Mouse (Mus musculus): ENCODE measurements around the gene Gm21972. TPM values are rescaled to one million over a fixed set of nuclear protein-coding genes. Genes with fewer than 3 reads are reported as not detected.

Gene Gm21972
- total and polyA plus RNA-seq, 3 experiments, result 0.65 to 52.7 TPM; not detected in 1

DNA sequence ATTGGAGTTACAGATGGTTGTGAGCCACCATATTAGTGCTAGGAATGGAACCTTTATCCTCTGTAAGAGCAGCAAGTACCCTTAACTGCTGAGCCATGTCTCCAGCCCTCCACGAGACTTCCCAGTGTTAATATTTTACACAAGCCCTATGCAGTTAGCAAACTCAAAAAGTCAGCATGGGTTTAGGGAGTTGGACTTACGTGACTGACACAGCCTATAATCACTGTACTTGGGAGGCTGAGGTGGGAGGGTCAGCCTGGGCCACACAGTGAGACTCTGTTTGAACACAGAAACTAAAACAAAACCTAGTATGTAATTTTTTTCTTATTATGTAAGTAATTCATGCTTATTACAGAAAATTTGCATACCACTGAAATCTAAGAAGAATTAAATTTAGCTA is 54.8 kb downstream of the Gm21972 start:
- Histone ChIP-seq H3K36me3 (ENCODE audit: control insufficient read depth in 1 of 2, insufficient read depth in 2 of 2, low read length in 2 of 2) (no peaks in the 10 kb centered on the region; a peak in 1 of 4 replicates), H3K27ac (ENCODE audit: control insufficient read depth, low read depth, low read length) (no peak overlapping the region), H3K4me1 (ENCODE audit: control insufficient read depth in 1 of 2, insufficient read depth in 2 of 2, low read length in 2 of 2) (no peaks in the 10 kb centered on the region), H3K79me2 (ENCODE audit: control insufficient read depth, insufficient read depth, low read length, poor library complexity) (no peaks in the 10 kb centered on the region), H3K9ac (ENCODE audit: control insufficient read depth, low read depth, low read length, poor library complexity, severe bottlenecking) (no peak overlapping the region), H3K9me3 (replicated peaks; ENCODE audit: insufficient read depth, low read length) (no peaks in the 10 kb centered on the region), H3K27me3 (ENCODE audit: control insufficient read depth in 1 of 2, insufficient read depth in 2 of 2, low read length in 2 of 2) (no peaks in the 10 kb centered on the region), H3K4me3 (ENCODE audit: control insufficient read depth in 1 of 2, insufficient read depth in 1 of 2, low read depth in 2 of 2, low read length in 2 of 2) (no peak overlapping the region)
- DNase-seq (ENCODE audit: low read depth, low spot score), result no peak
- TF ChIP-seq ZNF384 (IDR thresholded peaks at IDR 0.05; ENCODE audit: low read depth, low read length) (no peak), UBTF (IDR thresholded peaks at IDR 0.05; ENCODE audit: borderline replicate concordance, insufficient read depth, low read depth, low read length) (no peak), KAT2A (conservative IDR thresholded peaks at IDR 0.05; ENCODE audit: low read depth, low read length) (no peak), RCOR1 (IDR thresholded peaks at IDR 0.05; ENCODE audit: low read depth, low read length) (no peak), CHD2 (IDR thresholded peaks at IDR 0.05; ENCODE audit: low read length) (no peak), POLR2A (IDR thresholded peaks at IDR 0.05; ENCODE audit: control insufficient read depth in 1 of 2, insufficient read depth in 1 of 2, low read depth in 1 of 2, low read length in 2 of 2, poor library complexity in 1 of 2) (no peak), ZKSCAN1 (IDR thresholded peaks at IDR 0.05; ENCODE audit: low read depth, low read length) (no peak), MYB (IDR thresholded peaks at IDR 0.05; ENCODE audit: low read depth, low read length) (no peak), GATA1 (IDR thresholded peaks at IDR 0.05; ENCODE audit: low read depth, low read length) (no peak), TBP (IDR thresholded peaks at IDR 0.05; ENCODE audit: low read depth, low read length) (no peak), MYC (IDR thresholded peaks at IDR 0.05; ENCODE audit: low read depth, low read length) (no peak), MAFK (IDR thresholded peaks at IDR 0.05; ENCODE audit: borderline replicate concordance, low read depth, low read length) (no peak), MAZ (IDR thresholded peaks at IDR 0.05; ENCODE audit: low read depth, low read length) (no peak), NELFE (IDR thresholded peaks at IDR 0.05; ENCODE audit: low read depth, low read length) (no peak), MAX (IDR thresholded peaks at IDR 0.05; ENCODE audit: low read length) (no peak)

DNA sequence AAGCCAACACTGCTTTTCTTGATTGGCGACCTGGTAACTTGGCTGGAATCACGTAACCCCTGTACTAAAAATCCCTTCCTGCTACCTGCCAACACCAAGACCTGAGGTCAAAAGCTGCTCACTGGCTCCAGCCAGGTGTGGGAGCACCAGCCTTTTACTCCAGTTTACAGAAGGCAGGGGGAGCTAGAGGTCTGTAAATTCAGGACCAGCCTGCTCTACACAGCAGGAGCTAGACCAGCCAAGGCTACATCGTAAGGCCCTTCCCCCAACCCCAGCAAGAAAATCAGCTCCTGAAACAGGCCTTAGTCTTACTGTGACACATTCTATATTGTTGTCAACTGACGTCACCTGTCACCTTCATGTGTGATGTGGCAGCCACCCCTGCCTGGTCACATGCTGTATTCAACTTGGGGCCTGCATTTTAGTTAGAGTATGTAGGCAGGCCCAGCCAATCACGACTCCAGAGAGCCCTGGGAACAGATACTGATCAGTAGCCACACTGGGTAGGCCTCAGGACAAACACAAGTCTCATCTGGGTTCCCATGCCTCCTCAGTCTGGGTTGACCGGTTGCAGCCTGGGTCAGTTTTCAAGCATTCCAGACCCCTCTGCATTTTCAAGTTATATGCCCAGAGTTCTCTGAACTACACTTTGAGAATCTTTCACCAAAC is 55.7 kb downstream of the Gm21972 start:
- no peaks in the 10 kb centered on the region; a peak in 1 of 4 replicates for H3K36me3 ChIP-seq (ENCODE audit: control insufficient read depth in 1 of 2, insufficient read depth in 2 of 2, low read length in 2 of 2)
- DNase-seq (ENCODE audit: low read depth, low spot score), result peak; percentile 17

More for the DNA sequence above, 55.7 kb downstream of the Gm21972 start:
- Histone ChIP-seq H3K27me3 (ENCODE audit: control insufficient read depth in 1 of 2, insufficient read depth in 2 of 2, low read length in 2 of 2) (no peaks in the 10 kb centered on the region), H3K79me2 (ENCODE audit: control insufficient read depth, insufficient read depth, low read length, poor library complexity) (no peaks in the 10 kb centered on the region), H3K27ac (ENCODE audit: control insufficient read depth, low read depth, low read length) (no peak overlapping the region), H3K9me3 (replicated peaks; ENCODE audit: insufficient read depth, low read length) (no peaks in the 10 kb centered on the region), H3K4me1 (ENCODE audit: control insufficient read depth in 1 of 2, insufficient read depth in 2 of 2, low read length in 2 of 2) (no peaks in the 10 kb centered on the region), H3K4me3 (ENCODE audit: control insufficient read depth in 1 of 2, insufficient read depth in 1 of 2, low read depth in 2 of 2, low read length in 2 of 2) (no peak overlapping the region), H3K9ac (ENCODE audit: control insufficient read depth, low read depth, low read length, poor library complexity, severe bottlenecking) (no peak overlapping the region)
- TF ChIP-seq CTCF (IDR thresholded peaks at IDR 0.05 in 2 of 3, conservative IDR thresholded peaks at IDR 0.05 in 1 of 3; ENCODE audit: control insufficient read depth in 1 of 3, insufficient read depth in 1 of 3, low read depth in 2 of 3, low read length in 3 of 3, poor library complexity in 1 of 3, severe bottlenecking in 1 of 3), result peak; percentile 7 to 46 (median 17); a peak in 2 of 6 replicates
- no peak for TF ChIP-seq RCOR1 (IDR thresholded peaks at IDR 0.05; ENCODE audit: low read depth, low read length)
- TF ChIP-seq E2F4 (IDR thresholded peaks at IDR 0.05; ENCODE audit: borderline replicate concordance, low read depth, low read length), result no peak
- peak; percentile 52 for TF ChIP-seq SMC3 (IDR thresholded peaks at IDR 0.05; ENCODE audit: low read depth, low read length)
- no peak for TF ChIP-seq GABPA (IDR thresholded peaks at IDR 0.05; ENCODE audit: low read depth, low read length)
- TF ChIP-seq CHD1 (IDR thresholded peaks at IDR 0.05; ENCODE audit: low read depth, low read length), result no peak
- peak; percentile 42 for TF ChIP-seq RAD21 (IDR thresholded peaks at IDR 0.05; ENCODE audit: low read depth, low read length)
- no peak for TF ChIP-seq UBTF (IDR thresholded peaks at IDR 0.05; ENCODE audit: borderline replicate concordance, insufficient read depth, low read depth, low read length)
- no peak for TF ChIP-seq NRF1 (IDR thresholded peaks at IDR 0.05; ENCODE audit: insufficient read depth, low read depth, low read length, poor library complexity, severe bottlenecking)
- TF ChIP-seq ZKSCAN1 (IDR thresholded peaks at IDR 0.05; ENCODE audit: low read depth, low read length), result no peak
- 0 out of 2 replicates have a peak, but pooled peaks have one; percentile 25 for TF ChIP-seq ZC3H11A (IDR thresholded peaks at IDR 0.05; ENCODE audit: low read depth, low read length)

Data from MEL (cell line).